In genomic region chr5:139480406-139480805, GRCm38 (mm10) we compare ENCODE assay signal across 20 mouse cellular contexts. TPM values are rescaled to one million over a fixed set of nuclear protein-coding genes. Genes with fewer than 3 reads are reported as not detected.
"Had no signal": no experiment of that assay in that cellular context is flagged by ENCODE, and none has a peak within 500 bp of the region (broad histone marks: within the 10 kb centered on the region; RNA-seq: fewer than 3 reads in every experiment).

No protein-coding gene starts in this region.

- H3K4me3 ChIP-seq: layer of hippocampus, adult 2 months; limb, embryonic 13.5 days; megakaryocyte, embryonic 14.5 days; midbrain, embryonic 12.5 days; neural tube, embryonic 13.5 days; stomach, embryonic 15.5 days had no signal

- H3K4me2 ChIP-seq: limb, embryonic 13.5 days; liver, embryonic 11.5 days; lung, embryonic 14.5 days; midbrain, embryonic 12.5 days; neural tube, embryonic 13.5 days; stomach, embryonic 15.5 days had no signal

- DNase-seq: kidney, adult 8-10 months; kidney, postnatal 36 days; left cerebral cortex, postnatal 4 days; lung, embryonic 14.5 days; lung, postnatal 10 days; lung, postnatal 4 days; retina, postnatal 1 day; right cerebral cortex, postnatal 14 days; thymus, adult 2 months; thymus, postnatal 25 days had no signal

- H3K27ac ChIP-seq: kidney, postnatal 0 days; layer of hippocampus, adult 2 months; limb, embryonic 13.5 days; midbrain, embryonic 12.5 days; neural tube, embryonic 13.5 days; stomach, embryonic 15.5 days had no signal

- ATAC-seq: inflammation-experienced regulatory T-cells, adult 6 months; midbrain, embryonic 16.5 days had no signal

- H3K27me3 ChIP-seq: limb, embryonic 13.5 days; megakaryocyte, embryonic 14.5 days; midbrain, embryonic 12.5 days; neural tube, embryonic 13.5 days; stomach, embryonic 15.5 days had no signal

- H3K9ac ChIP-seq: limb, embryonic 13.5 days; lung, embryonic 14.5 days; midbrain, embryonic 12.5 days; neural tube, embryonic 13.5 days; stomach, embryonic 15.5 days had no signal

- H3K9me3 ChIP-seq: limb, embryonic 13.5 days; megakaryocyte, embryonic 14.5 days; midbrain, embryonic 12.5 days; neural tube, embryonic 13.5 days; stomach, embryonic 15.5 days had no signal

RNA-seq across cellular contexts. Expression of gene Gper1, which starts 57.5 kb away (rescaled TPM):
- polyA plus RNA-seq: inflammation-experienced regulatory T-cells, adult 6 months had no signal
